Mouse (Mus musculus) liver, embryonic 14.5 days (tissue): ENCODE measurements around the gene Aacs. TPM values are rescaled to one million over a fixed set of nuclear protein-coding genes. Genes with fewer than 3 reads are reported as not detected.
A peak's percentile ranks its signal among the peaks of the same experiment; 100 is the strongest.

Experiments used
- ATAC-seq: fragments of 200-750 bp; cut with Nextera tagmentation; 2 replicates; pipeline ENCODE4 v1.8.0; 2017; ENCODE audit warnings: moderate number of reproducible peaks, mild to moderate bottlenecking, moderate library complexity; ENCODE audit not compliant: insufficient read depth
- DNase-seq, 3 experiments: peaks; one replicate each; pipeline ENCODE4 v3.0.0-alpha.2; 2012 to 2013; ENCODE audit warnings: low read depth in 3 of 3, low spot score in 3 of 3
- H3K27ac ChIP-seq: fragments of 300-500 bp; sonication (generic); 2 replicates; pipeline ENCODE4 v1.5.1; 2014; ENCODE audit warnings: moderate library complexity, mild to moderate bottlenecking, control low read depth, inconsistent platforms
- H3K27me3 ChIP-seq: fragments of 300-500 bp; sonication (generic); 2 replicates; pipeline ENCODE4 v1.6.1; 2014; ENCODE audit warnings: mild to moderate bottlenecking, low read length, moderate library complexity; ENCODE audit not compliant: control insufficient read depth, insufficient read depth
- H3K36me3 ChIP-seq: fragments of 300-500 bp; sonication (generic); replicated peaks from 2 replicates; pipeline ENCODE4 v1.6.1; 2014; ENCODE audit warnings: low read depth; ENCODE audit not compliant: control insufficient read depth, insufficient read depth
- H3K4me1 ChIP-seq, 2 experiments: fragments of 200-500 bp in 1 of 2; fragments of 300-500 bp in 1 of 2; sonication (generic) in 1 of 2; replicated peaks; 2 replicates each; pipeline ENCODE4 v1.6.1; 2012 to 2014; ENCODE audit warnings: antibody characterized with exemption in 1 of 2, inconsistent platforms in 1 of 2, low read length in 1 of 2; ENCODE audit not compliant: control insufficient read depth in 2 of 2, insufficient read depth in 2 of 2
- H3K4me2 ChIP-seq: fragments of 300-500 bp; sonication (generic); 2 replicates; pipeline ENCODE4 v1.6.1; 2014; ENCODE audit warnings: low read depth, mild to moderate bottlenecking, control low read depth, moderate library complexity
- H3K4me3 ChIP-seq, 2 experiments: fragments of 200-500 bp in 1 of 2; fragments of 300-500 bp in 1 of 2; sonication (generic) in 1 of 2; 2 replicates each; pipeline ENCODE4 v1.5.1; 2012 to 2014; ENCODE audit warnings: low read depth in 2 of 2, low read length in 2 of 2, mild to moderate bottlenecking in 2 of 2, control low read depth in 1 of 2, inconsistent platforms in 1 of 2, moderate library complexity in 1 of 2; ENCODE audit not compliant: insufficient read depth in 1 of 2
- H3K9ac ChIP-seq: fragments of 300-500 bp; sonication (generic); replicated peaks from 2 replicates; pipeline ENCODE4 v1.6.1; 2014; ENCODE audit warnings: mild to moderate bottlenecking, control low read depth, moderate library complexity
- H3K9me3 ChIP-seq: fragments of 300-500 bp; sonication (generic); 2 replicates; pipeline ENCODE4 v1.6.1; 2016; ENCODE audit warnings: low read length, mixed read lengths; ENCODE audit not compliant: control insufficient read depth
- CTCF ChIP-seq: IDR thresholded peaks from 2 replicates; pipeline ENCODE4 v1.5.1; 2016; ENCODE audit warnings: antibody characterized with exemption, low read depth, control low read depth
- EP300 ChIP-seq: IDR thresholded peaks from 2 replicates; pipeline ENCODE4 v1.6.1; 2016; ENCODE audit warnings: antibody characterized with exemption, low read depth
- WGBS: fragments of 180-500 bp; shearing (Covaris S2); extraction: QIAGEN DNeasy Blood & Tissue Kit; methylation state at CpG from one replicate; pipeline ENCODE4 v1.1.7; 2014; ENCODE audit not compliant: insufficient replicate concordance; 5-methylcytosine and 5-hydroxymethylcytosine counted together
- polyA plus RNA-seq, 2 experiments: library from polyadenylated mRNA; depleted of rRNA in 1 of 2; stranded (reverse) in 1 of 2; unstranded in 1 of 2; fragments of >200 nt; fragmentation: Nextera tagmentation in 1 of 2; extraction: Ambion mirVana in 1 of 2; gene quantifications; 2 replicates each; pipeline versions ENCODE4 v1.2.1 to v1.2.3; 2012 to 2014

Gene Aacs
- polyA plus RNA-seq, 2 experiments: 11.0 to 13.2 TPM

- ATAC-seq: peak; percentile 27; the same call in 1 of the 2 replicates
- H3K4me2 ChIP-seq: peak overlapping the region; percentile 92
- TF ChIP-seq EP300 (no peak), CTCF (no peak)
- H3K27ac ChIP-seq: peak overlapping the region; percentile 21
- peak overlapping the region; percentile 71 to 81 for H3K4me3 ChIP-seq
- peaks cover 4 to 18% of the 10 kb centered on the region in 2 experiments; a peak in 3 of 4 replicates for H3K4me1 ChIP-seq
- no peaks in the 10 kb centered on the region for H3K9me3 ChIP-seq
- no peaks in the 10 kb centered on the region for H3K27me3 ChIP-seq
- H3K36me3 ChIP-seq: no peaks in the 10 kb centered on the region
- peak overlapping the region; percentile 76 for H3K9ac ChIP-seq
- no peak for DNase-seq
- whole genome bisulfite sequencing: 1% methylated on average over 7 of the region's 7 CpGs
These were observed 34.9 kb upstream of the Aacs start for GRCm38 (mm10) chr5:125440583-125441233.

- Histone ChIP-seq H3K4me1 (peaks cover 4 to 18% of the 10 kb centered on the region in 2 experiments; a peak in 3 of 4 replicates), H3K9ac (peak within 1 kb of the TSS; percentile 76), H3K9me3 (no peaks in the 10 kb centered on the region), H3K36me3 (no peaks in the 10 kb centered on the region), H3K27me3 (no peaks in the 10 kb centered on the region), H3K4me2 (peak within 1 kb of the TSS; percentile 92), H3K4me3 (peak within 1 kb of the TSS; percentile 71 to 81), H3K27ac (peak within 1 kb of the TSS; percentile 24)
- TF ChIP-seq EP300 (no peak), CTCF (0 out of 2 replicates have a peak, but pooled peaks have one; percentile 12)
- DNase-seq (peak; percentile 35 to 43 (median 38)), ATAC-seq (peak; percentile 90)
- under 1% methylated on average over 84 of the region's 97 CpGs for WGBS
These were observed 34.1 kb upstream of the Aacs start, which contains the start of gene Bri3bp for GRCm38 (mm10) chr5:125441234-125442114. Bri3bp (plus strand) TSS chr5:125441568.

GRCm38 (mm10) chr5:125442136-125442995, 33.2 kb upstream of the Aacs start:
- no peak for DNase-seq

GRCm38 (mm10) chr5:125443335-125443734, 32.3 kb upstream of the Aacs start:
- no peak for DNase-seq
- Histone ChIP-seq H3K4me1 (peaks cover 4 to 20% of the 10 kb centered on the region in 2 experiments; a peak in 3 of 4 replicates), H3K9me3 (no peaks in the 10 kb centered on the region), H3K27me3 (no peaks in the 10 kb centered on the region), H3K36me3 (no peaks in the 10 kb centered on the region), H3K4me2 (no peak overlapping the region), H3K27ac (no peak overlapping the region), H3K4me3 (no peak overlapping the region), H3K9ac (no peak overlapping the region)
- TF ChIP-seq EP300 (no peak), CTCF (peak; percentile 64)
- WGBS: 50% methylated on average over 5 of the region's 5 CpGs
- ATAC-seq: no peak

More at GRCm38 (mm10) chr5:125442136-125442995, 33.2 kb upstream of the Aacs start:
- Histone ChIP-seq H3K27me3 (no peaks in the 10 kb centered on the region), H3K4me1 (peaks cover 4 to 18% of the 10 kb centered on the region in 2 experiments; a peak in 3 of 4 replicates), H3K4me2 (peak overlapping the region; percentile 92), H3K27ac (peak overlapping the region; percentile 24), H3K9ac (peak overlapping the region; percentile 76), H3K36me3 (no peaks in the 10 kb centered on the region), H3K9me3 (no peaks in the 10 kb centered on the region), H3K4me3 (peak overlapping the region; percentile 71 to 81)
- WGBS: 13% methylated on average over 27 of the region's 27 CpGs
- TF ChIP-seq EP300: no peak
- TF ChIP-seq CTCF: no peak
- no peak for ATAC-seq
